Mouse (Mus musculus) small intestine, adult 2 months (tissue): ENCODE data around the gene Afap1.

ENCODE experiments used
- CTCF ChIP-seq: fragments of 200-500 bp; IDR thresholded peaks from 2 replicates; pipeline ENCODE4 v1.5.1; 2012; ENCODE audit warnings: low read depth, mild to moderate bottlenecking, control low read depth, inconsistent platforms, low read length, moderate library complexity, mixed read lengths; ENCODE audit not compliant: insufficient replicate concordance, insufficient read length; ENCODE audit errors: extremely low read depth
- POLR2A ChIP-seq: fragments of 200-500 bp; IDR thresholded peaks from 2 replicates; pipeline ENCODE4 v1.6.1; 2012; ENCODE audit warnings: low read depth, mild to moderate bottlenecking, control low read depth, inconsistent platforms, low read length, moderate library complexity

DNA sequence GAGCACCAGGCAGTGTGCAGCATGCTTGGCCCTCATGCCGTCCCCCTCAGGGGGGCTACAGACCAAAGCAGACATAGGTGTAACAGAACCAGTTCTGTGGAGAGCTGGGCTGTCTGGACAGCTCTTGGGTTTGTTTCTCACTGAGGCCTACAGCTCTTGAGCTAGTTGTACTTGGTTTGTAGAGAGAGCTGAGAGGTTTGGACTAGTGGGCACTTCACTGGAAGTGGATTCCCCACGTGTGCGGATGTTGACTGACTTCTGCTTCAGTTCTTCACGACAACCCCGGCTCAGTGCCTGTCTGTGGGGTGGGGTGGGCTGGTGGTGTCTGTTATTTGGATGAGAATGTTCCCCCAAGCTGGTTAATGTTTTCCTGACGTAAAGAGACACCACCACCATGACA is 46.8 kb downstream of the Afap1 start:
- TF ChIP-seq CTCF (no peak), POLR2A (no peak)
